Mouse (Mus musculus): ENCODE data around the gene Olfr894. TPM values are rescaled to one million over a fixed set of nuclear protein-coding genes. Genes with fewer than 3 reads are reported as not detected.
"Not testable (repeated sequence)": the region's sequence is repeated elsewhere in the genome, so short reads cannot be mapped to it uniquely, and the experiment has no call there.

Olfr894 gene
- not detected in 3 replicates for total RNA-seq (2017)

- no peak for ATAC-seq (replicated peaks; ENCODE audit: insufficient number of reproducible peaks, low FRiP score, low TSS enrichment, poor library complexity, severe bottlenecking)
Observed at GRCm38 (mm10) chr9:38217755-38218154, at the start of gene Olfr894. TSS of gene Olfr894 (plus strand) at chr9:38218055.

- ATAC-seq (replicated peaks; ENCODE audit: insufficient number of reproducible peaks, low FRiP score, low TSS enrichment, poor library complexity, severe bottlenecking): not testable (repeated sequence)
Observed at GRCm38 (mm10) chr9:38168341-38168740, 49.5 kb upstream of the Olfr894 start.

GRCm38 (mm10) chr9:38180721-38181120 lies 37.1 kb upstream of the Olfr894 start, which contains the start of gene Olfr891:
TSS of gene Olfr891 (minus strand) at chr9:38180821.
- no peak for ATAC-seq (replicated peaks; ENCODE audit: insufficient number of reproducible peaks, low FRiP score, low TSS enrichment, poor library complexity, severe bottlenecking)

- no peak for ATAC-seq (replicated peaks; ENCODE audit: insufficient number of reproducible peaks, low FRiP score, low TSS enrichment, poor library complexity, severe bottlenecking)
Observed at GRCm38 (mm10) chr9:38208065-38208464, 9.8 kb upstream of the Olfr894 start, which contains the start of gene Olfr893. TSS of gene Olfr893 (plus strand) at chr9:38208365.

GRCm38 (mm10) chr9:38252474-38252873 lies 34.6 kb downstream of the Olfr894 start, which contains the start of gene Olfr143:
TSS of gene Olfr143 (plus strand) at chr9:38252774.
- ATAC-seq (replicated peaks; ENCODE audit: insufficient number of reproducible peaks, low FRiP score, low TSS enrichment, poor library complexity, severe bottlenecking): no peak

- no peak for ATAC-seq (replicated peaks; ENCODE audit: insufficient number of reproducible peaks, low FRiP score, low TSS enrichment, poor library complexity, severe bottlenecking)
Observed at GRCm38 (mm10) chr9:38267551-38267950, 49.7 kb downstream of the Olfr894 start, which contains the start of gene Olfr895. TSS of gene Olfr895 (plus strand) at chr9:38267851.

Other genes starting within 250 kb of the Olfr894 start
- 0.38 TPM in 1 of 3 replicates, not detected in the others for gene Olfr881, start 226.2 kb upstream of the Olfr894 start, total RNA-seq (2017)
- not detected in 3 replicates for gene Olfr883, start 192.2 kb upstream of the Olfr894 start, total RNA-seq (2017)
- gene Olfr884, start 171.5 kb upstream of the Olfr894 start, total RNA-seq (2017): not detected in 3 replicates
- not detected in 3 replicates for gene Olfr885, start 156.7 kb upstream of the Olfr894 start, total RNA-seq (2017)
- not detected in 3 replicates for gene Olfr887, start 134.0 kb upstream of the Olfr894 start, total RNA-seq (2017)
- gene Olfr888, start 109.9 kb upstream of the Olfr894 start, total RNA-seq (2017): not detected in 3 replicates
- not detected in 3 replicates for gene Olfr889, start 102.9 kb upstream of the Olfr894 start, total RNA-seq (2017)
- not detected in 3 replicates for gene Olfr890, start 75.5 kb upstream of the Olfr894 start, total RNA-seq (2017)
- not detected in 3 replicates for gene Olfr891, start 37.2 kb upstream of the Olfr894 start, total RNA-seq (2017)
- gene Olfr893, start 9.7 kb upstream of the Olfr894 start, total RNA-seq (2017): not detected in 3 replicates
- not detected in 3 replicates for gene Olfr143, start 34.7 kb downstream of the Olfr894 start, total RNA-seq (2017)
- not detected in 3 replicates for gene Olfr895, start 49.8 kb downstream of the Olfr894 start, total RNA-seq (2017)
- not detected in 3 replicates for gene Olfr896-ps1, start 73.1 kb downstream of the Olfr894 start, total RNA-seq (2017)
- gene Olfr25, start 111.0 kb downstream of the Olfr894 start, total RNA-seq (2017): 0.32 TPM in 1 of 3 replicates, not detected in the others
- gene Olfr898, start 130.4 kb downstream of the Olfr894 start, total RNA-seq (2017): not detected in 3 replicates
- not detected in 3 replicates for gene Olfr250, start 148.8 kb downstream of the Olfr894 start, total RNA-seq (2017)
- not detected in 3 replicates for gene Olfr251, start 159.0 kb downstream of the Olfr894 start, total RNA-seq (2017)
- not detected in 3 replicates for gene Olfr147, start 183.6 kb downstream of the Olfr894 start, total RNA-seq (2017)
- gene Olfr901, start 211.4 kb downstream of the Olfr894 start, total RNA-seq (2017): not detected in 3 replicates
- gene Olfr902, start 229.6 kb downstream of the Olfr894 start, total RNA-seq (2017): not detected in 3 replicates
- not detected in 3 replicates for gene Olfr904, start 245.1 kb downstream of the Olfr894 start, total RNA-seq (2017)

Measured in monocyte, adult 5-6 weeks (primary cell).